Mouse (Mus musculus) forebrain, embryonic 13.5 days (tissue): ENCODE results near the gene Nup160. TPM values are rescaled to one million over a fixed set of nuclear protein-coding genes. Genes with fewer than 3 reads are reported as not detected.

Experiments
- ATAC-seq: fragments of 200-750 bp; cut with Nextera tagmentation; 2 replicates; pipeline ENCODE4 v1.8.0; 2017
- H3K27ac ChIP-seq: fragments of 300-500 bp; sonication (generic); 2 replicates; pipeline ENCODE4 v1.5.1; 2015; ENCODE audit warnings: inconsistent platforms, mild to moderate bottlenecking, moderate library complexity
- H3K27me3 ChIP-seq: fragments of 300-500 bp; sonication (generic); 2 replicates; pipeline ENCODE4 v1.6.1; 2015; ENCODE audit warnings: mild to moderate bottlenecking, inconsistent platforms
- H3K36me3 ChIP-seq: fragments of 300-500 bp; sonication (generic); 2 replicates; pipeline ENCODE4 v1.6.1; 2015; ENCODE audit warnings: mild to moderate bottlenecking, inconsistent platforms; ENCODE audit not compliant: poor library complexity, severe bottlenecking
- H3K4me1 ChIP-seq: fragments of 300-500 bp; sonication (generic); 2 replicates; pipeline ENCODE4 v1.6.1; 2015; ENCODE audit warnings: inconsistent platforms
- H3K4me2 ChIP-seq: fragments of 300-500 bp; sonication (generic); 2 replicates; pipeline ENCODE4 v1.6.1; 2015; ENCODE audit warnings: inconsistent platforms, mild to moderate bottlenecking, moderate library complexity
- H3K4me3 ChIP-seq: fragments of 300-500 bp; sonication (generic); 2 replicates; pipeline ENCODE4 v1.5.1; 2015; ENCODE audit warnings: mild to moderate bottlenecking, inconsistent platforms
- H3K9ac ChIP-seq: fragments of 300-500 bp; sonication (generic); 2 replicates; pipeline ENCODE4 v1.6.1; 2015; ENCODE audit warnings: mild to moderate bottlenecking, inconsistent platforms
- H3K9me3 ChIP-seq: fragments of 300-500 bp; sonication (generic); replicated peaks from 2 replicates; pipeline ENCODE4 v1.6.1; 2016; ENCODE audit warnings: inconsistent platforms
- WGBS: fragments of 180-500 bp; shearing (Covaris S2); methylation state at CpG from one replicate; pipeline ENCODE4 v1.1.7; 2015; 5-methylcytosine and 5-hydroxymethylcytosine counted together
- polyA plus RNA-seq: library from polyadenylated mRNA; unstranded; fragments of >200 nt; fragmentation: Nextera tagmentation; extraction: Ambion mirVana; gene quantifications from 2 replicates; pipeline ENCODE4 v1.2.1, GENCODE M21; 2015

Gene Nup160
- polyA plus RNA-seq, 1 experiment from 2014 or later, result 30.7 TPM

- 37% methylated on average over 21 of the region's 21 CpGs for WGBS
- ATAC-seq, result 0 out of 2 replicates have a peak, but pooled peaks have one; percentile 38
- H3K27ac ChIP-seq, result no peak overlapping the region
- H3K4me3 ChIP-seq, result no peak overlapping the region
- peak overlapping the region; percentile 37 for H3K4me2 ChIP-seq
- H3K36me3 ChIP-seq, result no peaks in the 10 kb centered on the region
- H3K9ac ChIP-seq, result no peak overlapping the region
- no peaks in the 10 kb centered on the region for H3K27me3 ChIP-seq
- H3K9me3 ChIP-seq, result no peaks in the 10 kb centered on the region
- peaks cover 8% of the 10 kb centered on the region; the same call in 1 of the 2 replicates for H3K4me1 ChIP-seq
Measured at GRCm38 (mm10) chr2:90667388-90668265, 9.4 kb upstream of the Nup160 start.

DNA sequence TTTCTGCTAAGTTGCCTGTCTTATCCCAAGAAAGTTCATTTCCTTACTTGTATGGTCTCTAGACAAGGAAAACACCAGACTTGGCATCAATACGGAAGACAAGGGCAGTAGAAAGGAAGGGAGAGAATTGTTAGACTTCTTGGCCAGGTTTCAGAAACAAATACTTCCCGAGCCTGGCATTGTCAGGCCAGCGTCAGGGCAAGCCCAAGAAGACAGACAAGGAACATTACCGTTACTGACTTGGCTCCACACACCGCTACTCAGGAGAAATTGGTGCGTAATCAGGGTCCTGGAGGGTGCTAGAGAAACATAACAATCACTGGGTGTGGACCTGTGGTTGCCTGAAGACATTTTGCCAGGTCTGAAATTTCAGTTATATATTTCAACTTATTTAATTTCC, 6.7 kb upstream of the Nup160 start:
- H3K27me3 ChIP-seq, result no peaks in the 10 kb centered on the region

DNA sequence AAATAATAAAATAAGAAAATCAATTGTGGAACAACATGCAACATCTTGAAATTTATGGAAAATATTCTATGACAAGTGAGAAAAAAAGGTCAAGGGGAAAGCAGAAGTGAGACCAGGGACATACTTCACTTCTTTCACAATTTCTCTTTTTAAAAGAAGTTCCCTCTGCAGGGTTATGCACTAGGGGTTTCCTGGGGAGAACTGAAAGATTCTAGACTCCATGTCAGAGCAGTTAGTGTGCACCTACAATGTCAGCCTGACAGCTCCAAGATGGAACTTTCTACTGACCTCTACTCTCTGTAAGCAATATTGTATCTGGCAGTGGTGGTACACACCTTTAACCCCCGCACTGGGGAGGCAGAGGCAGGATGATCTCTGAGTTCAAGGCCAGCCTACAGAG, 3.7 kb upstream of the Nup160 start:
- Histone ChIP-seq H3K4me2 (no peak overlapping the region), H3K27ac (no peak overlapping the region), H3K9me3 (no peaks in the 10 kb centered on the region), H3K9ac (no peak overlapping the region), H3K4me3 (no peak overlapping the region), H3K36me3 (no peaks in the 10 kb centered on the region), H3K4me1 (peaks cover 1% of the 10 kb centered on the region), H3K27me3 (no peaks in the 10 kb centered on the region)
- no peak for ATAC-seq
- 94% methylated on average over 1 of the region's 1 CpGs for WGBS

More for the DNA sequence above, 6.7 kb upstream of the Nup160 start:
- no peak for ATAC-seq
- 82% methylated on average over 6 of the region's 6 CpGs for WGBS
- no peak overlapping the region for H3K27ac ChIP-seq
- H3K36me3 ChIP-seq, result no peaks in the 10 kb centered on the region
- no peak overlapping the region for H3K4me3 ChIP-seq
- peaks cover 8% of the 10 kb centered on the region; the same call in 1 of the 2 replicates for H3K4me1 ChIP-seq
- H3K9me3 ChIP-seq, result no peaks in the 10 kb centered on the region
- H3K4me2 ChIP-seq, result no peak overlapping the region
- no peak overlapping the region for H3K9ac ChIP-seq

- no peak overlapping the region for H3K27ac ChIP-seq
- 96% methylated on average over 2 of the region's 2 CpGs for WGBS
- no peak overlapping the region for H3K9ac ChIP-seq
- H3K4me1 ChIP-seq, result peaks cover 5% of the 10 kb centered on the region
- ATAC-seq, result no peak
- H3K9me3 ChIP-seq, result no peaks in the 10 kb centered on the region
- no peaks in the 10 kb centered on the region for H3K36me3 ChIP-seq
- no peak overlapping the region for H3K4me3 ChIP-seq
- no peaks in the 10 kb centered on the region for H3K27me3 ChIP-seq
- no peak overlapping the region for H3K4me2 ChIP-seq
Measured at GRCm38 (mm10) chr2:90674555-90674954, 2.5 kb upstream of the Nup160 start.

- Histone ChIP-seq H3K27ac (no peak overlapping the region), H3K4me3 (no peak overlapping the region), H3K4me1 (peaks cover 14% of the 10 kb centered on the region), H3K9ac (no peak overlapping the region), H3K4me2 (no peak overlapping the region), H3K9me3 (no peaks in the 10 kb centered on the region), H3K27me3 (no peaks in the 10 kb centered on the region), H3K36me3 (no peaks in the 10 kb centered on the region)
- ATAC-seq, result no peak
- 94% methylated on average over 2 of the region's 2 CpGs for WGBS
Measured at GRCm38 (mm10) chr2:90675488-90675887, 1.5 kb upstream of the Nup160 start.

- H3K27ac ChIP-seq, result peak overlapping the region; percentile 96
- peaks cover 18% of the 10 kb centered on the region for H3K4me1 ChIP-seq
- H3K9ac ChIP-seq, result peak overlapping the region; percentile 84
- no peaks in the 10 kb centered on the region for H3K27me3 ChIP-seq
- H3K36me3 ChIP-seq, result peaks cover 15% of the 10 kb centered on the region
- peak overlapping the region; percentile 92 for H3K4me3 ChIP-seq
- ATAC-seq, result peak; percentile 50; the same call in 1 of the 2 replicates
- 31% methylated on average over 26 of the region's 26 CpGs for WGBS
- H3K4me2 ChIP-seq, result peak overlapping the region; percentile 90
- H3K9me3 ChIP-seq, result no peaks in the 10 kb centered on the region
Measured at GRCm38 (mm10) chr2:90678256-90679060, 1.4 kb downstream of the Nup160 start.

DNA sequence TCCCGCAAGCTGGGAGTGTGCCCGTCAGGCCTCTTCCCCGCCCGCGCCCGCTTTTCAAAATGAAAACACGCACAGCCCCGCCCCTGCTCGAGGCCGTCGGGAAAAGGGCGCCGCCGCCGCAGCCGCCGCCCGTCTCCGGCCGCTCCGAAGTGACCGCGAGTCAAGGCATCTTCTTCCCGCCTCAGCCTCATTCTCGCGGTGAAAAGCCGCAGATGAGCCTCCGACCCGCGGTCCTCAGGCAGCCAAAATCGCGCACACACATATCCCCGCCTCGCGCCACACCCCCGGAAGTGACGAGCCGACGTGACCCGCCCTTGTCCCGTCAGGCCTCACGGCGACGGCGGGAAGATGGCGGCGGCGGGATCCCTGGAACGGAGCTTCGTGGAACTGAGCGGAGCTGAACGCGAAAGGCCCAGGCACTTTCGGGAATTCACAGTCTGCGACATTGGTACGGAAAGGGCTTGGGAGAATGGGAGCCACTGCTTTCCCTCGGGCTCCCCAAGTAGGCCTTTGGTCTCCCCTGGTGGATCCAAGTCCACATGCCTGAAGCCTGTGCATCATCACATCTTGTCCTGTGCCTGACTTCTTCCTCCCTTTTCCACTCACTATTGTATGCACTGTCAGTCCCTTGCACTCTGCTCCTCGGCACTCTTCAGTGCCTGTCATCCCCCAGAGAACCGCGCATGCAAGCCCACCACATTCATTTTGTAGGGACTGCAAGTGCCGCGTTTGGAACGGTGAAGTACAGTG, 2.2 kb downstream of the Nup160 start:
- H3K4me3 ChIP-seq, result peak overlapping the region; percentile 92
- ATAC-seq, result peak; percentile 98
- H3K27me3 ChIP-seq, result no peaks in the 10 kb centered on the region
- H3K4me2 ChIP-seq, result peak overlapping the region; percentile 90
- peak overlapping the region; percentile 84 for H3K9ac ChIP-seq
- H3K9me3 ChIP-seq, result no peaks in the 10 kb centered on the region
- peaks cover 18% of the 10 kb centered on the region for H3K4me1 ChIP-seq
- H3K36me3 ChIP-seq, result peaks cover 22% of the 10 kb centered on the region
- H3K27ac ChIP-seq, result peak overlapping the region; percentile 96
- WGBS, result under 1% methylated on average over 63 of the region's 63 CpGs

GRCm38 (mm10) chr2:90700943-90701342, 23.9 kb downstream of the Nup160 start:
- no peaks in the 10 kb centered on the region for H3K4me1 ChIP-seq
- no peak overlapping the region for H3K4me2 ChIP-seq
- no peak overlapping the region for H3K27ac ChIP-seq
- 95% methylated on average over 4 of the region's 4 CpGs for WGBS
- no peak for ATAC-seq
- H3K4me3 ChIP-seq, result no peak overlapping the region
- no peaks in the 10 kb centered on the region for H3K27me3 ChIP-seq
- no peak overlapping the region for H3K9ac ChIP-seq
- peaks cover 94% of the 10 kb centered on the region for H3K36me3 ChIP-seq
- H3K9me3 ChIP-seq, result no peaks in the 10 kb centered on the region

DNA sequence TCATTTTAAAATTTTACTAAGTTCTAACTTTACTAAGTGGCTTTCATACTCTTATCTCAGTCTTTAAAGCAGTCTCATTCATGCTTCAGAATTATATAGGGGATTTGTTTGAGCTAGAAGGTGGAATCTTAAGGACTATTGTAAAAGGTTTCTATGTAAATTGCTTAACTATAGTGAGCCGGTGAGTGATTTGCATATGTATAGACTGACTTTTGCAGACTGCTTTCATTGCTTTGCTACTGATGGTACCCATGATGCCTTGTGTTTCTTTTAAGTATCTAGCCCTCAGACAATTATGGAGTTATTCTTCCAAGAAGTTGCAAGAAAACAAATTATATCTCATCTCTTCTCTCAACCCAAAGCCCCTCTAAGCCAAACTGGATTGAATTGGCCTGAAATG, 31.5 kb downstream of the Nup160 start:
- Histone ChIP-seq H3K9me3 (no peaks in the 10 kb centered on the region), H3K9ac (no peak overlapping the region), H3K36me3 (peaks cover 94% of the 10 kb centered on the region), H3K4me1 (peaks cover 3% of the 10 kb centered on the region), H3K4me3 (no peak overlapping the region), H3K27me3 (no peaks in the 10 kb centered on the region), H3K27ac (no peak overlapping the region), H3K4me2 (no peak overlapping the region)
- ATAC-seq, result no peak
- WGBS, result 17% methylated on average over 1 of the region's 1 CpGs

DNA sequence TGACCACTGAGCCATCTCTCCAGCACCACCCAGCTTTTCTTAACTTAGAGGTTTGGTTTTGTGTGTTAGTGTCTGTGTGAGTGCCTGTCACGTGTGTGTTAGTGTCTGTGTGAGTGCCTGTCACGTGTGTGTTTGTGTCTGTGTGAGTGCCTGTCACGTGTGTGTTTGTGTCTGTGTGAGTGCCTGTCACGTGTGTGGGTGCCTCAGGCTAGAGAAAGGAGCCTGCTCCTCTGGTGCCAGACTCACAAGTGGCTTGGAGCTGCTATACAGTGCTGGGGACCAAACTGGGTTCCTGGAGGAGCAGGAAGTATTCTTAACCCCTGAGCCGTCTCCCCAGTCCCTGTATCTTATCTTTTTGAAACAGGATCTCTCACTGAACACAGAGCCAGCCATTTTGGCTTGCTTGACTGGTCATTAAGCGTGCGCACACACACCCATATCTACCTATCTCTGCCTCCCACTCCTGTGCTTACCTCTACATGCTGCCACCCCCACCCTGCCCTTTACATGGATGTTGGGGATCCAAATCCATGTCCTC, 38.6 kb downstream of the Nup160 start:
- H3K36me3 ChIP-seq, result peaks cover 87% of the 10 kb centered on the region
- ATAC-seq, result no peak
- no peak overlapping the region for H3K9ac ChIP-seq
- WGBS, result 93% methylated on average over 7 of the region's 7 CpGs
- no peak overlapping the region for H3K27ac ChIP-seq
- peaks cover 5% of the 10 kb centered on the region for H3K4me1 ChIP-seq
- H3K4me2 ChIP-seq, result no peak overlapping the region
- no peak overlapping the region for H3K4me3 ChIP-seq
- H3K27me3 ChIP-seq, result no peaks in the 10 kb centered on the region
- H3K9me3 ChIP-seq, result no peaks in the 10 kb centered on the region

GRCm38 (mm10) chr2:90717366-90717765, 40.4 kb downstream of the Nup160 start:
- Histone ChIP-seq H3K4me3 (no peak overlapping the region), H3K27me3 (no peaks in the 10 kb centered on the region), H3K4me1 (peaks cover 5% of the 10 kb centered on the region), H3K27ac (no peak overlapping the region), H3K4me2 (no peak overlapping the region), H3K36me3 (peaks cover 85% of the 10 kb centered on the region), H3K9ac (no peak overlapping the region), H3K9me3 (no peaks in the 10 kb centered on the region)
- WGBS, result 86% methylated on average over 4 of the region's 4 CpGs
- ATAC-seq, result no peak
